Mouse (Mus musculus) cerebellum, adult 2 months (tissue): ENCODE measurements around the gene Grb2.

ENCODE experiments used
- CTCF ChIP-seq: fragments of 200-500 bp; IDR thresholded peaks from 2 replicates; pipeline ENCODE4 v1.5.1; 2011; ENCODE audit warnings: low read depth, mild to moderate bottlenecking, control low read depth, low read length, moderate library complexity, borderline replicate concordance; ENCODE audit not compliant: insufficient read depth
- POLR2A ChIP-seq: fragments of 200-500 bp; IDR thresholded peaks from 2 replicates; pipeline ENCODE4 v1.6.1; 2011; ENCODE audit warnings: low read length, control low read depth, borderline replicate concordance; ENCODE audit not compliant: insufficient read depth

DNA sequence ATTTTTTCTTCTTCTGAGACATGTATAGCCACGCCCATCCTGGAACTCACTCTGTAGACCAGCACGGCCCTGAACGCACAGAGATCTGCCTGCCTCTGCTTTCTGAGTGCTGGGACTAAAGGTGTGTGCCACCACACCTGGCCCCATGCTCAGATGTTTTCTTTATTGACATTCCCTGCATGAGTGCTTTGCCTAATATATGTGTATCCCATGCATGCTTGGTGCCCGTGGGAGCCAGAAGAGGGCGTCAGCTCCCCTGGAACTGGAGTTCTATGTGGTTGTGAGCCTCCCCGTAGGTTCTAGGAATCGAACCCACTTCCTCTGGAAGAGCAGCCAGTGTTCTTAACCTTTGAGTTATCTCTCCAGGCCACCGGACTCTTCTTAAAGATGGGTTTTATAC is 73.4 kb downstream of the Grb2 start:
- TF ChIP-seq POLR2A (no peak), CTCF (no peak)
